Mouse (Mus musculus): ENCODE measurements around the gene Ext2. TPM values are rescaled to one million over a fixed set of nuclear protein-coding genes. Genes with fewer than 3 reads are reported as not detected.

Ext2 gene
- polyA plus RNA-seq, 1 experiment from 2014 or later: 68.3 TPM

DNA sequence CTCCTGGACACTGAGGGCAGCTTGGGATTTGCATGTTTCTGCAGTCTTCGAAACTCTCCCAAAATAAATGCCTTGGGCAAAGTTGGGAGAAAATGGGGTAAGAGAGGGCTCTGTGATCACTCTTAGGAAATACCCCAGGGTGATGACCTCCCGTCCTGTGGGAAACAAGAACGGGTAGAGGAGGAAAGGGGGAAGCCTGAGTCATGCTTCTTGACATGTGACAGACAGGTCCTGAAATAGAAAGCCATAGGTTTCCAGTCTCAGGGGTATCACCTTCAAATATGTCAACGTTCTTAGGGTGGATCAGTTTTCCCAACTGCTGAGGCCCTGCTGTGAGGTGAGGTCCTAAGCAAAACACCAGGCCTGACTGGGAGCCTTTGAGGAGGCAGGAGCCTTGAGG, 46.9 kb downstream of the Ext2 start:
- no peak overlapping the region for H3K4me2 ChIP-seq
- H3K36me3 ChIP-seq: 0 out of 2 replicates have a peak, but pooled peaks cover 3% of the 10 kb centered on the region
- no peaks in the 10 kb centered on the region for H3K9me3 ChIP-seq
- no peak overlapping the region for H3K27ac ChIP-seq (replicated peaks)
- no peaks in the 10 kb centered on the region for H3K27me3 ChIP-seq (replicated peaks)
- H3K4me1 ChIP-seq: peaks cover 71% of the 10 kb centered on the region
- H3K9ac ChIP-seq: peak overlapping the region; percentile 28; the same call in 1 of the 2 replicates
- ATAC-seq (ENCODE audit: extremely low read depth, insufficient number of reproducible peaks, low FRiP score, low TSS enrichment): no peak
- WGBS: 31% methylated on average over 4 of the region's 4 CpGs
- H3K4me3 ChIP-seq: no peak overlapping the region

- Histone ChIP-seq H3K27ac (replicated peaks) (no peak overlapping the region; the same call in 1 of the 2 replicates), H3K36me3 (0 out of 2 replicates have a peak, but pooled peaks cover 3% of the 10 kb centered on the region), H3K9ac (peak overlapping the region; percentile 28; the same call in 1 of the 2 replicates), H3K4me3 (no peak overlapping the region), H3K4me1 (peaks cover 69% of the 10 kb centered on the region), H3K4me2 (no peak overlapping the region), H3K27me3 (replicated peaks) (no peaks in the 10 kb centered on the region), H3K9me3 (no peaks in the 10 kb centered on the region)
- 43% methylated on average over 5 of the region's 5 CpGs for WGBS
- ATAC-seq (ENCODE audit: extremely low read depth, insufficient number of reproducible peaks, low FRiP score, low TSS enrichment): no peak
Measured at GRCm38 (mm10) chr2:93774946-93775345, 47.4 kb downstream of the Ext2 start.

DNA sequence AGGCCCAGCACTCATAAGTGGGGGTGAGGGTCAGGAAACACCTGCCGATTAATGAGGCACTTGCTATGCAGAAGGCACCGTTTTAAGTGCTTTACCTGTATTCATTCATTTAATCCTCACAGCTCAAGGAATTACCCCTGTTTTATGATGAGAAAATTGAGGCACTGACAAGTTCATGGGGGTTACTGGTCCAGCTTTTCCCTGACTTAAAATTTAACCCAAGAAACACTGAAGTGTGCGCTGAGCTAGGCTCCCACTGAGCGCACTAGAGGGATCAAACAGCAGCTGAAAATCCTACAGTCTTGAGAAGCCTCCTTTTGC, 49.6 kb downstream of the Ext2 start:
- no peaks in the 10 kb centered on the region for H3K27me3 ChIP-seq (replicated peaks)
- H3K27ac ChIP-seq (replicated peaks): 0 out of 2 replicates have a peak overlapping the region, but pooled peaks have one; percentile 20
- peaks cover 8% of the 10 kb centered on the region for H3K36me3 ChIP-seq
- peaks cover 54% of the 10 kb centered on the region for H3K4me1 ChIP-seq
- ATAC-seq (ENCODE audit: extremely low read depth, insufficient number of reproducible peaks, low FRiP score, low TSS enrichment): no peak
- no peak overlapping the region for H3K4me2 ChIP-seq
- no peak overlapping the region for H3K4me3 ChIP-seq
- 64% methylated on average over 4 of the region's 4 CpGs for WGBS
- no peaks in the 10 kb centered on the region for H3K9me3 ChIP-seq
- no peak overlapping the region for H3K9ac ChIP-seq

DNA sequence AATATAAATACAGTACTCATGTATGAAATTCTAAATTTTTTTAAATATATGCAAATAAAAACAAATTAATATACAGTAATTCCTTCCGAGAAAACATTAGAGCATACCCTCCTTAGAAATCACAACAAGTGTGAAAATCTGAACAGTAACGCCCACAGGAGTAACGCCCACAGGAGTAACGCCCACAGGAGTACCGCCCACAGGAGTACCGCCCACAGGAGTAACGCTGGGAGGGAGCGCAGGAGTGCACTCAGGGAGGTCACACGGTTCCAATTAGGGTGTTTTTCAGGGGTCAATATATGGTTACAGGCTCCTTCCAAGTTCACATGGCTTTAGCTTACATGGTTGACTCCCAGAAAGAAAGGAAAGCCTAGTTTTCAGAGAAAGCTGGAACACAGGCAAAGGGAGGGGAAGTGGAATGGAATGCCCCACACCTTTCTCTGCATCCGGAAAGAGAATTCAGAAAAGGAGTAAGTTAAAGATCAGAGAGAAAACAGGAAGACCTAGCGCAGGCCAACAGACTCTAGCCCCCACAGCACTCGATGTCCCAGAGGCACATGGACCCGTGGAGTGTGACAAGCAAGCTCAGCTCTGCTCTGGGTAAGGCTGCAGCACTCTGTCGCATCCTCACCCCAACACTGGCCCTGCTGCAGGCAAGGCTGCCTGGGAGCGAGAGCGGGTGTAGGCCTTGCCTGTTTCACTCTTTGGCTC, 50.2 kb downstream of the Ext2 start:
- Histone ChIP-seq H3K4me1 (peaks cover 54% of the 10 kb centered on the region), H3K4me3 (no peak overlapping the region), H3K4me2 (no peak overlapping the region), H3K27ac (replicated peaks) (0 out of 2 replicates have a peak overlapping the region, but pooled peaks have one; percentile 20), H3K9me3 (no peaks in the 10 kb centered on the region), H3K36me3 (peaks cover 8% of the 10 kb centered on the region), H3K9ac (no peak overlapping the region), H3K27me3 (replicated peaks) (no peaks in the 10 kb centered on the region)
- 47% methylated on average over 16 of the region's 16 CpGs for WGBS
- ATAC-seq (ENCODE audit: extremely low read depth, insufficient number of reproducible peaks, low FRiP score, low TSS enrichment): no peak

- Histone ChIP-seq H3K4me3 (no peak overlapping the region), H3K4me2 (no peak overlapping the region), H3K36me3 (peaks cover 13% of the 10 kb centered on the region), H3K9me3 (no peaks in the 10 kb centered on the region), H3K27ac (replicated peaks) (peak overlapping the region; percentile 73), H3K9ac (peak overlapping the region; percentile 45; the same call in 1 of the 2 replicates), H3K27me3 (replicated peaks) (no peaks in the 10 kb centered on the region), H3K4me1 (peaks cover 43% of the 10 kb centered on the region)
- ATAC-seq (ENCODE audit: extremely low read depth, insufficient number of reproducible peaks, low FRiP score, low TSS enrichment): no peak
- 48% methylated on average over 4 of the region's 4 CpGs for WGBS
Measured at GRCm38 (mm10) chr2:93770895-93771294, 51.5 kb downstream of the Ext2 start.

- Histone ChIP-seq H3K27me3 (replicated peaks) (no peaks in the 10 kb centered on the region), H3K9ac (no peak overlapping the region), H3K4me3 (no peak overlapping the region), H3K4me2 (no peak overlapping the region), H3K36me3 (peaks cover 13% of the 10 kb centered on the region), H3K9me3 (no peaks in the 10 kb centered on the region), H3K27ac (replicated peaks) (no peak overlapping the region), H3K4me1 (peaks cover 32% of the 10 kb centered on the region)
- WGBS: 83% methylated on average over 6 of the region's 6 CpGs
- no peak for ATAC-seq (ENCODE audit: extremely low read depth, insufficient number of reproducible peaks, low FRiP score, low TSS enrichment)
Measured at GRCm38 (mm10) chr2:93769875-93770274, 52.5 kb downstream of the Ext2 start.

GRCm38 (mm10) chr2:93765721-93766120, 56.6 kb downstream of the Ext2 start:
- Histone ChIP-seq H3K4me3 (no peak overlapping the region), H3K27ac (replicated peaks) (no peak overlapping the region), H3K9ac (no peak overlapping the region), H3K9me3 (no peaks in the 10 kb centered on the region), H3K27me3 (replicated peaks) (no peaks in the 10 kb centered on the region), H3K4me1 (peaks cover 6% of the 10 kb centered on the region), H3K36me3 (peaks cover 30% of the 10 kb centered on the region), H3K4me2 (no peak overlapping the region)
- 80% methylated on average over 5 of the region's 5 CpGs for WGBS
- ATAC-seq (ENCODE audit: extremely low read depth, insufficient number of reproducible peaks, low FRiP score, low TSS enrichment): no peak

DNA sequence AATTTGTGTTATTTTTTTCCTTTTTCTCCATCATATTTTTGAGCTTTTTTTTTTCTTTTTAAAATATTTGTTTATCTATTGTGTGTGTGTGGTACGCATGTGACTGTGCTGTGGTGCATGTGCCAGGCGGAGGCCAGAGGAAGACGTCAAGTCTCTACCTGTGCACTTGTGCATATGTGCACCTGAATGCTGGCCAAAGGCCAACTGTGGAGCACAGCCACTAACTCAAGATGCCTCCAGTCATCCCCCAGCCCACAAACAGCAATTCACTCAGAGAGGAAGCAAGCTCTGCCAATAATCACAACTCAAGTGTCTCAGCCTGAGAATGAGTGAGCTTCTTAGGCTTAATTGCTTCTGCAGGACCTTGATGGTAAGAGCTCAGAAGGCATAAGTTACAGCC, 58.2 kb downstream of the Ext2 start:
- H3K9ac ChIP-seq: no peak overlapping the region
- H3K4me2 ChIP-seq: no peak overlapping the region
- no peak overlapping the region for H3K4me3 ChIP-seq
- peaks cover 2% of the 10 kb centered on the region; the same call in 1 of the 2 replicates for H3K4me1 ChIP-seq
- no peak overlapping the region for H3K27ac ChIP-seq (replicated peaks)
- no peak for ATAC-seq (ENCODE audit: extremely low read depth, insufficient number of reproducible peaks, low FRiP score, low TSS enrichment)
- H3K36me3 ChIP-seq: peaks cover 39% of the 10 kb centered on the region
- no peaks in the 10 kb centered on the region for H3K9me3 ChIP-seq
- 89% methylated on average over 3 of the region's 3 CpGs for WGBS
- no peaks in the 10 kb centered on the region for H3K27me3 ChIP-seq (replicated peaks)

DNA sequence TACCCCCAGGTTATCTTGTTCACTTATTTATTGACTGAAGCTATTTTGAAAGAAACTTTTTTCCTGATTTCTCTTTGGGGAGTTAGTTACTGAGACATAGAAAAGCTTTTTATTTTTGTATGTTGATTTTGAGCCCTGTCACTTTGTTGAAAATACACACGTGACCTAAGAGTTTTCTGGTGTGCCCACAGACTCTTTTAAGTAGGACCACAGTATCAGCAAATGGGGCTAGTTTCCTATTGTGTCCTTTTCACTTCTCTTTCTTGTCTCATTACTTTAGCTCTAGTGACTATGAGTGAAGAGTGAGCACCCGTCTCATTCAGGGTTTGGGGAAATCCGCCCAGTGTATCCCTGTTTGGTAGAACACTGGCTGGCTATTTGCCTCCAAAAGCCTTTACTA, 62.0 kb downstream of the Ext2 start:
- Histone ChIP-seq H3K9ac (no peak overlapping the region), H3K9me3 (no peaks in the 10 kb centered on the region), H3K27me3 (replicated peaks) (no peaks in the 10 kb centered on the region), H3K36me3 (peaks cover 28% of the 10 kb centered on the region), H3K27ac (replicated peaks) (no peak overlapping the region), H3K4me3 (no peak overlapping the region), H3K4me1 (peaks cover 14% of the 10 kb centered on the region), H3K4me2 (no peak overlapping the region)
- WGBS: 89% methylated on average over 3 of the region's 3 CpGs
- no peak for ATAC-seq (ENCODE audit: extremely low read depth, insufficient number of reproducible peaks, low FRiP score, low TSS enrichment)

- 66% methylated on average over 7 of the region's 7 CpGs for whole genome bisulfite sequencing
- H3K9me3 ChIP-seq: no peaks in the 10 kb centered on the region
- H3K4me1 ChIP-seq: peaks cover 26% of the 10 kb centered on the region
- ATAC-seq (ENCODE audit: extremely low read depth, insufficient number of reproducible peaks, low FRiP score, low TSS enrichment): no peak
- H3K4me2 ChIP-seq: no peak overlapping the region
- no peaks in the 10 kb centered on the region for H3K27me3 ChIP-seq (replicated peaks)
- H3K27ac ChIP-seq (replicated peaks): no peak overlapping the region
- H3K9ac ChIP-seq: peak overlapping the region; percentile 2; the same call in 1 of the 2 replicates
- peaks cover 28% of the 10 kb centered on the region for H3K36me3 ChIP-seq
- no peak overlapping the region for H3K4me3 ChIP-seq
Measured at GRCm38 (mm10) chr2:93759173-93759572, 63.2 kb downstream of the Ext2 start.

GRCm38 (mm10) chr2:93758298-93758697, 64.1 kb downstream of the Ext2 start:
- Histone ChIP-seq H3K4me1 (peaks cover 26% of the 10 kb centered on the region), H3K36me3 (peaks cover 28% of the 10 kb centered on the region), H3K4me3 (no peak overlapping the region), H3K27ac (replicated peaks) (no peak overlapping the region), H3K27me3 (replicated peaks) (no peaks in the 10 kb centered on the region), H3K4me2 (no peak overlapping the region), H3K9me3 (no peaks in the 10 kb centered on the region), H3K9ac (no peak overlapping the region)
- WGBS: 48% methylated on average over 6 of the region's 6 CpGs
- no peak for ATAC-seq (ENCODE audit: extremely low read depth, insufficient number of reproducible peaks, low FRiP score, low TSS enrichment)

GRCm38 (mm10) chr2:93754366-93754765, 68.0 kb downstream of the Ext2 start:
- ATAC-seq (ENCODE audit: extremely low read depth, insufficient number of reproducible peaks, low FRiP score, low TSS enrichment): no peak
- Histone ChIP-seq H3K27me3 (replicated peaks) (no peaks in the 10 kb centered on the region), H3K4me3 (no peak overlapping the region), H3K9me3 (no peaks in the 10 kb centered on the region), H3K4me2 (no peak overlapping the region), H3K36me3 (no peaks in the 10 kb centered on the region), H3K4me1 (peaks cover 31% of the 10 kb centered on the region), H3K9ac (no peak overlapping the region), H3K27ac (replicated peaks) (peak overlapping the region; percentile 25; the same call in 1 of the 2 replicates)
- 65% methylated on average over 2 of the region's 2 CpGs for WGBS

Data from heart, embryonic 13.5 days (tissue).